Mouse (Mus musculus): ENCODE measurements around the gene Ddx20. TPM values are rescaled to one million over a fixed set of nuclear protein-coding genes. Genes with fewer than 3 reads are reported as not detected.

The Ddx20 gene
- polyA plus RNA-seq, 1 experiment from 2014 or later, result 37.0 TPM

DNA sequence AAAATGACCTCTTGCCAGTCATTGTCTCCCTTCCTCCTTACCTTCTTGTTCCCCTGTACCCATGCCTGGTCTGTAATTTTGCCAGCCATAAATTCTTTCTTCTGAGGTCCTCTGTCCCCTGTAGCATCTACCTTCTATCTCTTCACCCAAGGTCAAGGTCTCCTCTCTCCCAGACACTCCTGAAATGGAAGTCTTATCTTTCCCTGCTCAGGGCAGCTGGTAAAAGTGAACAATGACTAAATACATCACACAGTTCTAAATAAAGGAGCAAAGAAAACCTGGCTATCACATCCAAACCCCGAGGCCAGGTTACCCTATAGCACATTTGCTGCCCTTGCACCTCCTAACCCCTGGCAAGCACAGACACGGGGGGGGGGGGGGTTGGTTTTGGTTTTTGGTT is 26.8 kb downstream of the Ddx20 start:
- no peak for ATAC-seq (ENCODE audit: low read depth)
- Histone ChIP-seq H3K36me3 (ENCODE audit: control insufficient read depth, insufficient read depth, low read length) (no peaks in the 10 kb centered on the region), H3K9me3 (ENCODE audit: control insufficient read depth, low read length) (no peaks in the 10 kb centered on the region), H3K4me2 (ENCODE audit: low read depth, low read length) (no peak overlapping the region), H3K4me1 (replicated peaks; ENCODE audit: control insufficient read depth, insufficient read depth, low read length) (no peaks in the 10 kb centered on the region), H3K4me3 (ENCODE audit: low read length) (no peak overlapping the region), H3K27ac (ENCODE audit: low read length) (no peak overlapping the region), H3K27me3 (ENCODE audit: control insufficient read depth, insufficient read depth, low read depth, low read length) (no peaks in the 10 kb centered on the region), H3K9ac (ENCODE audit: low read length) (no peak overlapping the region)
- 40% methylated on average over 2 of the region's 2 CpGs for WGBS

DNA sequence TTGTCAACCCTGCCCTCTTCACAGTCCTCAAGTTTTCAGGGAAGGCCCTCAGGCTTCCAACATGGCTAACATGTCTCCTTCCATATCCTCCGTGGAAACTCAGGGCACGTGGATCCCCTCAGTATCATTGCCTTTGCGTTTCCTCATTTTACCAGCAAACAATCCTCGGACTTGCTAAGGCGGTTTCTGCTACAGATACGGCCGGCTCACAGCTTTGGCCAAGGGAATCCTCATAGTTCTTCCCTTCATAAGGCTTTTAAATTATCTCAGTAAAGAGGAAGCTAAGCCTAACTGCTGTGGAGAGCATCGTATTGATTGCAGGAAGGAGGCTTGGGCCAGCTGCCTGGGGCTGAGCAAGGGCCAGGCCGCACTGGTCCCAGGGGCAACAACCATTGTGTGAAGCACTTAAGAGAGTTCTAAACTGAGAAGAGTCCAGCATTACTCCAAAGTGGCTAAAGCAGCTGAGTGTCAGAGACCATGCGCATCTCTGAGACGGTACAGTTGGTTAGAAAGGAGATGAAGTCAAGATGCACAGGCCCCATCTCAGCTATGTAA is 32.3 kb downstream of the Ddx20 start:
- Histone ChIP-seq H3K9me3 (ENCODE audit: control insufficient read depth, low read length) (no peaks in the 10 kb centered on the region), H3K36me3 (ENCODE audit: control insufficient read depth, insufficient read depth, low read length) (no peaks in the 10 kb centered on the region), H3K9ac (ENCODE audit: low read length) (no peak overlapping the region), H3K27ac (ENCODE audit: low read length) (no peak overlapping the region), H3K4me3 (ENCODE audit: low read length) (no peak overlapping the region), H3K27me3 (ENCODE audit: control insufficient read depth, insufficient read depth, low read depth, low read length) (no peaks in the 10 kb centered on the region), H3K4me1 (replicated peaks; ENCODE audit: control insufficient read depth, insufficient read depth, low read length) (no peaks in the 10 kb centered on the region), H3K4me2 (ENCODE audit: low read depth, low read length) (no peak overlapping the region)
- 89% methylated on average over 11 of the region's 11 CpGs for WGBS
- no peak for ATAC-seq (ENCODE audit: low read depth)

DNA sequence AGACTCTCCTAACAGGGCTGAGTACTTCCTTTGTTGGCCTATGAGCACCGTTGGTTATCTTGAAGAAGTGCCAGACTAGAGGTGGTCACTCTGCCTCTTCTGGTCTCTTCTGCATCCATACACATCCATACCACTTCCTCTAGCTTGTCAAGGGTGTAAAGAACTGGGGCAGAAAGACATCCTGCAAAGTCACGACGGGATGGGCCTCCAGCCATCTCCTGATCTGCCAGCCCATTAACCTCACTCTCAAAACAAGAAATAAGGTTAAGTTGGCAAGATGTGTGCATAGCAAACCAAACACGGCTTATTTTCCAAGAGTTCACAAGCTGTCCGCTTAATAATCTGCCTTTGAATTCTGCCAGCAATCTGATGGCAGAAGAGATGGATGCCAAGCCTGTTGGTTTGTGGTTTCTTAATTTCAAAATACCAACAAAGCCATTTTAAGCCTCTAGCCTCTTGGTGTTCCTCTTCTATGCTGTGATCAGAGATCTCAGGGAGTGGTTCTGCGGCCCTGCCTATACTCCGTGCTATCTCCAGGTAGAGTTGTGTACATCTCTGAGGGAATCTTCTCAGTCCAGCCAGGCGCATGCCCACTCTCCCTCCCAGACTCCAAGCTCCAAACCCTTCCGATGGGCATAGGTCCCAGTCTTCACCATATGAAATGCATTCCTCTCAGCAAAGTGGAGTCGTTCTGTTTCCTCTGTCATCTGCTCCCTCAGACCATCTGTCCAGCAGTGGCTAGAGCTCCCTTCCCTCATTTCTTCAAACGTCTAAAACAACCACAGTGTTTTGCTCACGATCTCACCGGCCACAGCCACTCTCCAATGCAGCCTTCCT is 33.6 kb downstream of the Ddx20 start:
- Histone ChIP-seq H3K4me3 (ENCODE audit: low read length) (no peak overlapping the region), H3K36me3 (ENCODE audit: control insufficient read depth, insufficient read depth, low read length) (no peaks in the 10 kb centered on the region), H3K27me3 (ENCODE audit: control insufficient read depth, insufficient read depth, low read depth, low read length) (no peaks in the 10 kb centered on the region), H3K27ac (ENCODE audit: low read length) (no peak overlapping the region), H3K9me3 (ENCODE audit: control insufficient read depth, low read length) (no peaks in the 10 kb centered on the region), H3K9ac (ENCODE audit: low read length) (no peak overlapping the region), H3K4me1 (replicated peaks; ENCODE audit: control insufficient read depth, insufficient read depth, low read length) (no peaks in the 10 kb centered on the region), H3K4me2 (ENCODE audit: low read depth, low read length) (no peak overlapping the region)
- no peak for ATAC-seq (ENCODE audit: low read depth)
- WGBS, result 77% methylated on average over 13 of the region's 13 CpGs

DNA sequence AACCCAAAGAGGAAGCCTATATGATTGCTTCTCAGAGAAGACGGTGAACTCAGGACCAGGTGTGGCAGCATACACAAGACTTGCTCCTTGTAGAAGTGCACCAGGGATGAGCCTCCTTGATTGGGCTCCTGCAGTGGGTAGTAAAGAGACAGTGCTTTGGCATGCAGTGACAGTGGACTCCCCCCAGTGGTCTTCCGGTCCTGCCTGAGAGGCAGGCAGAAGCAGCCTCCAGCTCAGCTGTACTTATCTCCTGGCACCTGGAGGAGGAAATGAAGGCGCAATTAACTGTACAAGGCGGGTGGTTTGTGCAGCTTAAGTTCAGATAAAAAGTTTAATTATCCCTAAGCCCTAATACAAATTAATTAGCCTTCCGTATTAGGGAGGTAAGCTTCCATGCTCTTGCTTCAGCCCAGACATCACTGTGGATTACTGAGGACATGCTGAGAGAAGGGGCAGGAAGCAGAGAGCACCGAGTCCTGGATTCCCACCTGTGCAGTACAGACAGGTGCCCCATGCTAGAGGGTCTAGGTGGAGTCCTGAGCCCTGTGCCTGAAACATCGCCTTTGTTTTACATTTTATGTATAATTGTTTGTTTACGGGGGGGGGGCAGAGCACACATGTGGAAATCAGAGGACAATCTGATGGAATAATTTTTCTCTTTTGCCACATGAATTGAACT is 38.3 kb downstream of the Ddx20 start:
- Histone ChIP-seq H3K4me1 (replicated peaks; ENCODE audit: control insufficient read depth, insufficient read depth, low read length) (no peaks in the 10 kb centered on the region), H3K27me3 (ENCODE audit: control insufficient read depth, insufficient read depth, low read depth, low read length) (no peaks in the 10 kb centered on the region), H3K4me3 (ENCODE audit: low read length) (no peak overlapping the region), H3K9ac (ENCODE audit: low read length) (no peak overlapping the region), H3K36me3 (ENCODE audit: control insufficient read depth, insufficient read depth, low read length) (no peaks in the 10 kb centered on the region), H3K9me3 (ENCODE audit: control insufficient read depth, low read length) (no peaks in the 10 kb centered on the region), H3K4me2 (ENCODE audit: low read depth, low read length) (no peak overlapping the region), H3K27ac (ENCODE audit: low read length) (no peak overlapping the region)
- no peak for ATAC-seq (ENCODE audit: low read depth)
- 57% methylated on average over 8 of the region's 8 CpGs for WGBS

DNA sequence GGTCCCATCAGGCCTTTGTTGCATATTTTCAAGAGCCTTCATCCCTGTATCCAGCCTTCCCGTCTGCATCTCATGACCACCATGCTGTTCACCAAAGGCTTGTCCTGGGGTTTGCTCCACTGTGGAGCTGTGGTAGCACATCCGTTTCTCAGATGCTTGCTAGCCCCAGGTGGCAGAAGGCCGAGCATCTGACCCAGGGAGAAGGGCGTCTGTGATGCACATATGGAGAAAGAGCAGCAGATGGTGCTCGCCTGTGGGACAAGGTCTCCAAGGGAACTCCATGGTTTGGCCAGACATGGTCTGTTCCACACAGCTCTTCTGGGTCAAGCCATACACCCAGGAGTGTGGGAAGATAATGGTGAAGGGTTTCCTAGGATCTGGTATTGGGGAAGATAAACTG is 43.8 kb downstream of the Ddx20 start:
- H3K36me3 ChIP-seq (ENCODE audit: control insufficient read depth, insufficient read depth, low read length), result no peaks in the 10 kb centered on the region
- H3K9me3 ChIP-seq (ENCODE audit: control insufficient read depth, low read length), result no peaks in the 10 kb centered on the region
- H3K4me1 ChIP-seq (replicated peaks; ENCODE audit: control insufficient read depth, insufficient read depth, low read length), result no peaks in the 10 kb centered on the region
- 65% methylated on average over 5 of the region's 5 CpGs for WGBS
- no peaks in the 10 kb centered on the region for H3K27me3 ChIP-seq (ENCODE audit: control insufficient read depth, insufficient read depth, low read depth, low read length)
- H3K27ac ChIP-seq (ENCODE audit: low read length), result no peak overlapping the region
- no peak overlapping the region for H3K4me3 ChIP-seq (ENCODE audit: low read length)
- H3K9ac ChIP-seq (ENCODE audit: low read length), result no peak overlapping the region
- H3K4me2 ChIP-seq (ENCODE audit: low read depth, low read length), result no peak overlapping the region
- ATAC-seq (ENCODE audit: low read depth), result no peak

DNA sequence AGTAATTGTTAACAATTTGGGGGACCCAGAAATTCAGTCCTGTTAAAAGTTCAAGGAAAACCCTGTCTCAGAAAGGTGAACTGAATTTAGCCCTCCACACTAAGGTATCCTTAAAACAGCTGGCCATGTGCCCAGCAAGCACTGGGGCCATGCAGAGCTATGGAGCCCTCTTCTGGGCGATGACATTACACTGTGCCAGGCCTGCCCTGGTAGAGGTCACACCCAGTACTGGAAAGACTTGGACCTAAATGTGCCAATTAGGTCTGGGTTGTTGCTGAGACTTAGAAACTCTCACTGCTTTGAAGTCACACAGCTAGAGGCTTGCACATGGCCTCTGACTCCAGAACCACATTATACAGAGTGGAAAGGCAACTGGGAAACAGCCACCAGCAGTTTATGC is 45.2 kb downstream of the Ddx20 start:
- Histone ChIP-seq H3K27ac (ENCODE audit: low read length) (no peak overlapping the region), H3K9ac (ENCODE audit: low read length) (no peak overlapping the region)
- 31% methylated on average over 1 of the region's 1 CpGs for WGBS

DNA sequence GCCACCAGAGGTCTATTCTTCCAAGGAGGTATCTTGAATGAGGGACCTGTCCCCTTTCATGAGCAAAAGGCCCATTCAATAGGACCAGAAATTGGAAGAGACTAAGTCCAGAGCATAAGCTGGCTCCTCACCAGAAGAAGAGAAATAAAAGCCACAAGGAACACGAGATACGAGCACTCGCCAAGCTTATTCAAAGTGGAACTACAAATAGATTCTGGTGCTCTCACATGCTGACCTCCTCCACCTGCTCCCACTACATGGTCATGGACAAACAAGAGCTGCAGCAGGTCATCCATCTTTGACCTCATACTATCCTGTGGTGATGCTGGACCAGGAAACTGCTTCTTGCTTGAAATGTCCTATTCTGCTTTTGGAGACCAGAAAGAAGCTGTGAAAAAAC is 54.4 kb downstream of the Ddx20 start:
- Histone ChIP-seq H3K4me3 (ENCODE audit: low read length) (no peak overlapping the region), H3K4me1 (replicated peaks; ENCODE audit: control insufficient read depth, insufficient read depth, low read length) (no peaks in the 10 kb centered on the region), H3K9me3 (ENCODE audit: control insufficient read depth, low read length) (no peaks in the 10 kb centered on the region), H3K27me3 (ENCODE audit: control insufficient read depth, insufficient read depth, low read depth, low read length) (no peaks in the 10 kb centered on the region), H3K4me2 (ENCODE audit: low read depth, low read length) (no peak overlapping the region), H3K36me3 (ENCODE audit: control insufficient read depth, insufficient read depth, low read length) (no peaks in the 10 kb centered on the region), H3K27ac (ENCODE audit: low read length) (no peak overlapping the region), H3K9ac (ENCODE audit: low read length) (no peak overlapping the region)
- no peak for ATAC-seq (ENCODE audit: low read depth)
- WGBS, result 85% methylated on average over 3 of the region's 3 CpGs

More for the DNA sequence above, 45.2 kb downstream of the Ddx20 start:
- H3K9me3 ChIP-seq (ENCODE audit: control insufficient read depth, low read length), result no peaks in the 10 kb centered on the region
- H3K27me3 ChIP-seq (ENCODE audit: control insufficient read depth, insufficient read depth, low read depth, low read length), result no peaks in the 10 kb centered on the region
- ATAC-seq (ENCODE audit: low read depth), result no peak
- no peaks in the 10 kb centered on the region for H3K4me1 ChIP-seq (replicated peaks; ENCODE audit: control insufficient read depth, insufficient read depth, low read length)
- H3K4me2 ChIP-seq (ENCODE audit: low read depth, low read length), result no peak overlapping the region
- no peaks in the 10 kb centered on the region for H3K36me3 ChIP-seq (ENCODE audit: control insufficient read depth, insufficient read depth, low read length)
- no peak overlapping the region for H3K4me3 ChIP-seq (ENCODE audit: low read length)

DNA sequence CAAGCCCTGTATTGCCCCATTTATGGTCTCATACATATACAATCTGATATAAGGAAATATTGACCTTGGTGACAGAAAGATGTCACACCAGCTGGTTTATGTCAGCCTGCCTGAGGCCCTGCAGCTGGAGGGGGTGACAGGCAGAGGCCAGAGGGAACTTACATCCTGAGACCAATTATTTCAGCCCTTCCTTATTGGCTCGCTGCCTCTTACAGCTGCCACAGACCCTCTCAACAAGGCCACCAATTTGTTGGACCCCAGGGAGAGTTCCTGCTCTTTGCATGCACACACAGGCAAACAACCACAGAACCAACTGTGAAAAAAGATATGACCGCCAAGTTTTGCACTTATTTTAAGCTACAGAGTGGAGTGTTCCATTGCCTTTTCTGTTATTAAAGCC is 55.1 kb downstream of the Ddx20 start:
- Histone ChIP-seq H3K4me2 (ENCODE audit: low read depth, low read length) (no peak overlapping the region), H3K4me1 (replicated peaks; ENCODE audit: control insufficient read depth, insufficient read depth, low read length) (no peaks in the 10 kb centered on the region), H3K27ac (ENCODE audit: low read length) (no peak overlapping the region), H3K9me3 (ENCODE audit: control insufficient read depth, low read length) (no peaks in the 10 kb centered on the region), H3K9ac (ENCODE audit: low read length) (no peak overlapping the region), H3K27me3 (ENCODE audit: control insufficient read depth, insufficient read depth, low read depth, low read length) (no peaks in the 10 kb centered on the region), H3K36me3 (ENCODE audit: control insufficient read depth, insufficient read depth, low read length) (no peaks in the 10 kb centered on the region), H3K4me3 (ENCODE audit: low read length) (no peak overlapping the region)
- no peak for ATAC-seq (ENCODE audit: low read depth)
- 55% methylated on average over 2 of the region's 2 CpGs for WGBS

Data from lung, embryonic 16.5 days (tissue).